Mouse (Mus musculus) hindbrain, embryonic 11.5 days (tissue): ENCODE measurements around the gene Cox8a. TPM values are rescaled to one million over a fixed set of nuclear protein-coding genes. Genes with fewer than 3 reads are reported as not detected.

Source experiments
- polyA plus RNA-seq: library from polyadenylated mRNA; unstranded; fragments of >200 nt; fragmentation: Nextera tagmentation; extraction: Ambion mirVana; gene quantifications from 2 replicates; pipeline ENCODE4 v1.2.1, GENCODE M21; 2014

Cox8a gene
- polyA plus RNA-seq, 1 experiment from 2014 or later: 780 TPM

Other genes with a start within 250 kb of the Cox8a start
- gene Ppp1r14b, start 242.6 kb downstream of the Cox8a start, polyA plus RNA-seq: 180 and 249 TPM in 2 replicates
- gene Plcb3, start 241.1 kb downstream of the Cox8a start, polyA plus RNA-seq: 14.6 and 14.8 TPM in 2 replicates
- 73.7 and 79.3 TPM in 2 replicates for gene Fkbp2, start 237.1 kb downstream of the Cox8a start, polyA plus RNA-seq
- gene Vegfb, start 230.0 kb downstream of the Cox8a start, polyA plus RNA-seq: 21.4 TPM in 2 replicates
- 18.8 and 22.5 TPM in 2 replicates for gene Dnajc4, start 225.0 kb downstream of the Cox8a start, polyA plus RNA-seq
- gene Nudt22, start 221.5 kb downstream of the Cox8a start, polyA plus RNA-seq: 19.3 and 19.9 TPM in 2 replicates
- 10.6 and 11.1 TPM in 2 replicates for gene Trpt1, start 221.5 kb downstream of the Cox8a start, polyA plus RNA-seq
- 7.3 and 7.6 TPM in 2 replicates for gene Fermt3, start 198.1 kb downstream of the Cox8a start, polyA plus RNA-seq
- gene Stip1, start 177.6 kb downstream of the Cox8a start, polyA plus RNA-seq: 376 and 390 TPM in 2 replicates
- 2.8 and 3.1 TPM in 2 replicates for gene Macrod1, start 160.8 kb downstream of the Cox8a start, polyA plus RNA-seq
- 4.6 and 5.6 TPM in 2 replicates for gene Flrt1, start 111.9 kb downstream of the Cox8a start, polyA plus RNA-seq
- 246 and 250 TPM in 2 replicates for gene Otub1, start 11.3 kb downstream of the Cox8a start, polyA plus RNA-seq
- 79.9 and 87.6 TPM in 2 replicates for gene Naa40, start 23.6 kb upstream of the Cox8a start, polyA plus RNA-seq
- 28.1 and 31.4 TPM in 2 replicates for gene Rcor2, start 49.7 kb upstream of the Cox8a start, polyA plus RNA-seq
- gene Mark2, start 124.2 kb upstream of the Cox8a start, polyA plus RNA-seq: 47.4 and 50.7 TPM in 2 replicates
- gene Spindoc, start 165.4 kb upstream of the Cox8a start, polyA plus RNA-seq: 26.1 and 34.6 TPM in 2 replicates
- 14.5 and 17.7 TPM in 2 replicates for gene 2700081O15Rik, start 200.0 kb upstream of the Cox8a start, polyA plus RNA-seq